Mouse (Mus musculus) midbrain, embryonic 12.5 days (tissue): ENCODE measurements at regions not wholly inside any gene's neighbourhood (a gene's known extent, or its start where the extent isn't known, plus 50 kb on each side); places are given as distances from the start of the nearest gene placed in this dataset. TPM values are rescaled to one million over a fixed set of nuclear protein-coding genes. Genes with fewer than 3 reads are reported as not detected.

ENCODE experiments used
- ATAC-seq: fragments of 200-750 bp; cut with Nextera tagmentation; 2 replicates; pipeline ENCODE4 v1.8.0; 2017; ENCODE audit warnings: low read depth, moderate TSS enrichment, moderate library complexity; ENCODE audit not compliant: low FRiP score
- H3K27ac ChIP-seq: fragments of 300-500 bp; sonication (generic); replicated peaks from 2 replicates; pipeline ENCODE4 v1.5.1; 2016; ENCODE audit warnings: mild to moderate bottlenecking
- H3K27me3 ChIP-seq: fragments of 300-500 bp; sonication (generic); 2 replicates; pipeline ENCODE4 v1.6.1; 2016; ENCODE audit warnings: mild to moderate bottlenecking
- H3K36me3 ChIP-seq: fragments of 300-500 bp; sonication (generic); 2 replicates; pipeline ENCODE4 v1.6.1; 2016
- H3K4me1 ChIP-seq: fragments of 300-500 bp; sonication (generic); 2 replicates; pipeline ENCODE4 v1.6.1; 2016
- H3K4me2 ChIP-seq: fragments of 300-500 bp; sonication (generic); replicated peaks from 2 replicates; pipeline ENCODE4 v1.6.1; 2016; ENCODE audit warnings: mild to moderate bottlenecking, moderate library complexity
- H3K4me3 ChIP-seq: fragments of 300-500 bp; sonication (generic); 2 replicates; pipeline ENCODE4 v1.5.1; 2016; ENCODE audit warnings: mild to moderate bottlenecking
- H3K9ac ChIP-seq: fragments of 300-500 bp; sonication (generic); replicated peaks from 2 replicates; pipeline ENCODE4 v1.6.1; 2016; ENCODE audit warnings: mild to moderate bottlenecking, moderate library complexity
- H3K9me3 ChIP-seq: fragments of 300-500 bp; sonication (generic); 2 replicates; pipeline ENCODE4 v1.6.1; 2016; ENCODE audit warnings: mild to moderate bottlenecking
- WGBS: fragments of 180-500 bp; shearing (Covaris S2); methylation state at CpG from one replicate; pipeline ENCODE4 v1.1.7; 2016; 5-methylcytosine and 5-hydroxymethylcytosine counted together
- microRNA-seq: library from miRNA; unstranded; fragments of <30 nt; microRNA quantifications from one replicate; pipeline ENCODE4, GENCODE M21; 2017

GRCm38 (mm10) chr7:35878164-35878563, 75.4 kb upstream of the Zfp507 start:
- Histone ChIP-seq H3K4me1 (0 out of 2 replicates have a peak, but pooled peaks cover 3% of the 10 kb centered on the region), H3K4me3 (no peak overlapping the region), H3K4me2 (no peak overlapping the region), H3K9ac (no peak overlapping the region), H3K9me3 (peaks cover 4% of the 10 kb centered on the region; the same call in 1 of the 2 replicates), H3K27me3 (no peaks in the 10 kb centered on the region), H3K36me3 (no peaks in the 10 kb centered on the region), H3K27ac (no peak overlapping the region)
- ATAC-seq, result no peak
- WGBS, result 91% methylated on average over 7 of the region's 7 CpGs

- Histone ChIP-seq H3K4me2 (no peak overlapping the region), H3K4me3 (no peak overlapping the region), H3K27ac (no peak overlapping the region), H3K4me1 (no peaks in the 10 kb centered on the region), H3K36me3 (no peaks in the 10 kb centered on the region), H3K9ac (no peak overlapping the region), H3K27me3 (no peaks in the 10 kb centered on the region), H3K9me3 (peaks cover 2% of the 10 kb centered on the region; the same call in 1 of the 2 replicates)
- ATAC-seq, result no peak
- WGBS, result 87% methylated on average over 10 of the region's 10 CpGs
Observed at GRCm38 (mm10) chr7:35861049-35861448, 58.2 kb upstream of the Zfp507 start.

- no peaks in the 10 kb centered on the region for H3K27me3 ChIP-seq
- WGBS, result 26% methylated on average over 3 of the region's 3 CpGs
- peaks cover 2% of the 10 kb centered on the region; the same call in 1 of the 2 replicates for H3K9me3 ChIP-seq
- no peak overlapping the region for H3K4me3 ChIP-seq
- H3K36me3 ChIP-seq, result no peaks in the 10 kb centered on the region
- H3K4me2 ChIP-seq, result no peak overlapping the region
- no peaks in the 10 kb centered on the region for H3K4me1 ChIP-seq
- no peak overlapping the region for H3K27ac ChIP-seq
- no peak for ATAC-seq
- no peak overlapping the region for H3K9ac ChIP-seq
Observed at GRCm38 (mm10) chr7:35859601-35860000, 56.8 kb upstream of the Zfp507 start.

GRCm38 (mm10) chr7:35857693-35858092, 54.9 kb upstream of the Zfp507 start:
- H3K4me2 ChIP-seq, result no peak overlapping the region
- no peaks in the 10 kb centered on the region for H3K27me3 ChIP-seq
- no peaks in the 10 kb centered on the region for H3K36me3 ChIP-seq
- H3K4me3 ChIP-seq, result no peak overlapping the region
- H3K27ac ChIP-seq, result no peak overlapping the region
- no peaks in the 10 kb centered on the region for H3K4me1 ChIP-seq
- no peak overlapping the region for H3K9ac ChIP-seq
- H3K9me3 ChIP-seq, result peaks cover 2% of the 10 kb centered on the region; the same call in 1 of the 2 replicates
- 91% methylated on average over 10 of the region's 10 CpGs for WGBS
- no peak for ATAC-seq

Small RNAs in the stretch of these regions (microRNA-seq; reads per million reads assigned to microRNA genes)
- gene Gm23292, result not detected
